Mouse (Mus musculus) embryonic facial prominence, embryonic 11.5 days (tissue): ENCODE data around the gene Scrn3. TPM values are rescaled to one million over a fixed set of nuclear protein-coding genes. Genes with fewer than 3 reads are reported as not detected.

Experiments
- ATAC-seq: fragments of 200-750 bp; cut with Nextera tagmentation; replicated peaks from 2 replicates; pipeline ENCODE4 v1.8.0; 2017; ENCODE audit warnings: low read depth; ENCODE audit not compliant: insufficient number of reproducible peaks, low FRiP score, low TSS enrichment
- DNase-seq: peaks from one replicate; pipeline ENCODE4 v3.0.0-alpha.2; 2015; ENCODE audit warnings: low spot score
- H3K27ac ChIP-seq: fragments of 300-500 bp; sonication (generic); replicated peaks from 2 replicates; pipeline ENCODE4 v1.5.1; 2014; ENCODE audit warnings: mild to moderate bottlenecking, low read depth, low read length, control low read depth
- H3K27me3 ChIP-seq: fragments of 300-500 bp; sonication (generic); 2 replicates; pipeline ENCODE4 v1.6.1; 2014; ENCODE audit warnings: mild to moderate bottlenecking, low read length, moderate library complexity, mixed read lengths; ENCODE audit not compliant: control insufficient read depth, insufficient read depth
- H3K36me3 ChIP-seq: fragments of 300-500 bp; sonication (generic); replicated peaks from 2 replicates; pipeline ENCODE4 v1.6.1; 2014; ENCODE audit warnings: low read depth, mild to moderate bottlenecking, low read length, moderate library complexity, mixed read lengths; ENCODE audit not compliant: control insufficient read depth, insufficient read depth
- H3K4me1 ChIP-seq: fragments of 300-500 bp; sonication (generic); 2 replicates; pipeline ENCODE4 v1.6.1; 2014; ENCODE audit warnings: low read length, mixed read lengths; ENCODE audit not compliant: control insufficient read depth, insufficient read depth
- H3K4me2 ChIP-seq: fragments of 300-500 bp; sonication (generic); 2 replicates; pipeline ENCODE4 v1.6.1; 2014; ENCODE audit warnings: low read depth, mild to moderate bottlenecking, control low read depth, low read length, moderate library complexity
- H3K4me3 ChIP-seq: fragments of 300-500 bp; sonication (generic); 2 replicates; pipeline ENCODE4 v1.5.1; 2014; ENCODE audit warnings: low read depth, low read length, control low read depth
- H3K9ac ChIP-seq: fragments of 300-500 bp; sonication (generic); replicated peaks from 2 replicates; pipeline ENCODE4 v1.6.1; 2014; ENCODE audit warnings: mild to moderate bottlenecking, control low read depth, low read length
- H3K9me3 ChIP-seq: fragments of 300-500 bp; sonication (generic); replicated peaks from 2 replicates; pipeline ENCODE4 v1.6.1; 2016; ENCODE audit warnings: mild to moderate bottlenecking, low read length, inconsistent platforms, mixed read lengths; ENCODE audit not compliant: control insufficient read depth
- WGBS: fragments of 180-500 bp; shearing (Covaris S2); extraction: QIAGEN DNeasy Blood & Tissue Kit; methylation state at CpG from one replicate; pipeline ENCODE4 v1.1.7; 2014; 5-methylcytosine and 5-hydroxymethylcytosine counted together
- polyA plus RNA-seq: library from polyadenylated mRNA; unstranded; fragments of >200 nt; fragmentation: Nextera tagmentation; extraction: Ambion mirVana; gene quantifications from 2 replicates; pipeline ENCODE4 v1.2.1, GENCODE M21; 2014

Gene Scrn3
- polyA plus RNA-seq, 1 experiment from 2014 or later = 14.5 TPM

- H3K9me3 ChIP-seq = no peaks in the 10 kb centered on the region
- WGBS = 8% methylated on average over 2 of the region's 2 CpGs
Measured at GRCm38 (mm10) chr2:73285630-73286029, 26.8 kb upstream of the Scrn3 start.

GRCm38 (mm10) chr2:73291130-73291529 is 21.3 kb upstream of the Scrn3 start:
- no peak for DNase-seq
- Histone ChIP-seq H3K9ac (no peak overlapping the region), H3K4me3 (no peak overlapping the region), H3K4me1 (no peaks in the 10 kb centered on the region), H3K36me3 (no peaks in the 10 kb centered on the region), H3K27ac (no peak overlapping the region), H3K4me2 (no peak overlapping the region), H3K9me3 (no peaks in the 10 kb centered on the region), H3K27me3 (no peaks in the 10 kb centered on the region)
- 88% methylated on average over 4 of the region's 4 CpGs for WGBS
- ATAC-seq = no peak

More at GRCm38 (mm10) chr2:73285630-73286029, 26.8 kb upstream of the Scrn3 start:
- peak; percentile 83 for DNase-seq
- H3K27me3 ChIP-seq = peaks cover 8% of the 10 kb centered on the region
- peaks cover 4% of the 10 kb centered on the region for H3K4me1 ChIP-seq
- ATAC-seq = no peak
- no peak overlapping the region for H3K9ac ChIP-seq
- H3K27ac ChIP-seq = no peak overlapping the region
- no peak overlapping the region for H3K4me3 ChIP-seq
- no peak overlapping the region for H3K4me2 ChIP-seq
- no peaks in the 10 kb centered on the region for H3K36me3 ChIP-seq

- H3K27me3 ChIP-seq = no peaks in the 10 kb centered on the region
- no peak for DNase-seq
- H3K27ac ChIP-seq = no peak overlapping the region
- H3K9me3 ChIP-seq = no peaks in the 10 kb centered on the region
- H3K4me2 ChIP-seq = no peak overlapping the region
- H3K4me1 ChIP-seq = no peaks in the 10 kb centered on the region
- no peaks in the 10 kb centered on the region for H3K36me3 ChIP-seq
- no peak for ATAC-seq
- H3K9ac ChIP-seq = no peak overlapping the region
- WGBS = 85% methylated on average over 7 of the region's 7 CpGs
- H3K4me3 ChIP-seq = no peak overlapping the region
Measured at GRCm38 (mm10) chr2:73295023-73295422, 17.4 kb upstream of the Scrn3 start.

- Histone ChIP-seq H3K4me2 (no peak overlapping the region), H3K36me3 (no peaks in the 10 kb centered on the region), H3K9ac (no peak overlapping the region), H3K4me3 (no peak overlapping the region), H3K27me3 (no peaks in the 10 kb centered on the region), H3K9me3 (no peaks in the 10 kb centered on the region), H3K4me1 (no peaks in the 10 kb centered on the region), H3K27ac (no peak overlapping the region)
- ATAC-seq = no peak
- WGBS = 85% methylated on average over 7 of the region's 7 CpGs
- no peak for DNase-seq
Measured at GRCm38 (mm10) chr2:73298154-73298553, 14.2 kb upstream of the Scrn3 start.

- H3K27me3 ChIP-seq = no peaks in the 10 kb centered on the region
- no peaks in the 10 kb centered on the region for H3K36me3 ChIP-seq
- H3K27ac ChIP-seq = no peak overlapping the region
- H3K4me1 ChIP-seq = no peaks in the 10 kb centered on the region
- H3K9ac ChIP-seq = no peak overlapping the region
- no peak overlapping the region for H3K4me3 ChIP-seq
- no peak overlapping the region for H3K4me2 ChIP-seq
- ATAC-seq = no peak
- 87% methylated on average over 3 of the region's 3 CpGs for WGBS
- H3K9me3 ChIP-seq = no peaks in the 10 kb centered on the region
- DNase-seq = no peak
Measured at GRCm38 (mm10) chr2:73298841-73299240, 13.6 kb upstream of the Scrn3 start.

GRCm38 (mm10) chr2:73301979-73302378 is 10.4 kb upstream of the Scrn3 start:
- 94% methylated on average over 1 of the region's 1 CpGs for WGBS

GRCm38 (mm10) chr2:73302722-73303121 is 9.7 kb upstream of the Scrn3 start:
- H3K27ac ChIP-seq = no peak overlapping the region
- no peak overlapping the region for H3K4me3 ChIP-seq
- ATAC-seq (no peak), DNase-seq (no peak)
- 93% methylated on average over 9 of the region's 9 CpGs for WGBS
- H3K27me3 ChIP-seq = no peaks in the 10 kb centered on the region
- no peak overlapping the region for H3K9ac ChIP-seq
- H3K36me3 ChIP-seq = no peaks in the 10 kb centered on the region; the same call in 1 of the 2 replicates
- H3K9me3 ChIP-seq = no peaks in the 10 kb centered on the region
- H3K4me2 ChIP-seq = no peak overlapping the region
- H3K4me1 ChIP-seq = no peaks in the 10 kb centered on the region

More at GRCm38 (mm10) chr2:73301979-73302378, 10.4 kb upstream of the Scrn3 start:
- ATAC-seq = no peak
- Histone ChIP-seq H3K36me3 (no peaks in the 10 kb centered on the region; the same call in 1 of the 2 replicates), H3K27me3 (no peaks in the 10 kb centered on the region), H3K27ac (no peak overlapping the region), H3K4me2 (no peak overlapping the region), H3K9ac (no peak overlapping the region), H3K4me1 (no peaks in the 10 kb centered on the region), H3K9me3 (no peaks in the 10 kb centered on the region), H3K4me3 (no peak overlapping the region)
- no peak for DNase-seq

- Histone ChIP-seq H3K27ac (no peak overlapping the region), H3K4me1 (no peaks in the 10 kb centered on the region), H3K36me3 (peaks cover 3% of the 10 kb centered on the region; the same call in 1 of the 2 replicates), H3K9ac (no peak overlapping the region), H3K4me2 (no peak overlapping the region), H3K27me3 (no peaks in the 10 kb centered on the region), H3K4me3 (no peak overlapping the region), H3K9me3 (no peaks in the 10 kb centered on the region)
- ATAC-seq (no peak), DNase-seq (no peak)
- WGBS = 89% methylated on average over 5 of the region's 5 CpGs
Measured at GRCm38 (mm10) chr2:73304506-73304905, 7.9 kb upstream of the Scrn3 start.
